Mouse (Mus musculus) ES-Bruce4 (cell line): ENCODE measurements around the gene Erich3.

Experiments
- CTCF ChIP-seq: IDR thresholded peaks from one replicate; pipeline ENCODE4 v1.8.1; 2011; ENCODE audit warnings: low read depth, low read length
- EP300 ChIP-seq: IDR thresholded peaks from 2 replicates; pipeline ENCODE4 v1.6.1; 2011; ENCODE audit warnings: low read depth, low read length; ENCODE audit not compliant: insufficient read depth
- POLR2A ChIP-seq: IDR thresholded peaks from one replicate; pipeline ENCODE4 v1.8.1; 2011; ENCODE audit warnings: low read length; ENCODE audit not compliant: insufficient read depth

DNA sequence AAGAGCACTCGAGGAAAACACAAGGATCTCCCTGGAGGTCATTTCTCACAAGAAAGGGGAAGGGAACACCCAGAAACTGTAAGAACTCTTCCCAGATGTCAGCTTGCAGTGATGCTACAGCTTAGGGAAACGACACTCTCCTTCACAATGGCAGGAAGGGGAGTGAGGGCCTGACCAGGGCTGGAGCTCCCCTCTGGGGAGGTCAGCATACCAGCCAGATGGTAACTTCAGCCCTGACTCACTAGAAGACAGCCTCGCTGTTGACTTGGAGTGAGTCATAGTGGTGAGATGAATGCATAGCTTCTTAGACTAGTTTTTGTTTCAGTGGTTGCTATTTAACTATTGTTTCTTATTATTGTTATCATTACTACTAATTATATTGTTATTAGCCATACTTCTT is 90.8 kb downstream of the Erich3 start:
- TF ChIP-seq CTCF (no peak), POLR2A (no peak), EP300 (no peak)
